9 mouse cellular contexts compared by ENCODE assay signal in genomic region chr6:18372447-18373228, GRCm38 (mm10).
DNase-seq lines count a peak whose midpoint lies in the region; ATAC-seq and TF ChIP-seq lines count a peak whose summit lies in the region.
"Had no signal": no experiment of that assay in that cellular context is flagged by ENCODE, and none has a peak within 500 bp of the region (broad histone marks: within the 10 kb centered on the region; RNA-seq: fewer than 3 reads in every experiment).

No protein-coding gene starts in this region.

- DNase-seq in urinary bladder, adult 18-20 months (ENCODE audit: low spot score in 2 of 2): peak; percentile 45 to 48
- no peak for DNase-seq in urinary bladder, postnatal 10 days (ENCODE audit: low spot score)
- peak; percentile 77 for DNase-seq in embryo, embryonic 10.5 days (ENCODE audit: low spot score)
- peak; percentile 82 for DNase-seq in kidney, postnatal 0 days (ENCODE audit: low spot score)
- DNase-seq in liver, postnatal 0 days: peak; percentile 70
- peak; percentile 54 for DNase-seq in ovary, adult 18-20 months (ENCODE audit: low spot score)
- peak; percentile 87 for DNase-seq in thymus, postnatal 0 days (ENCODE audit: low spot score)

- no peak overlapping the region for H3K9ac ChIP-seq in heart, embryonic 14.5 days (ENCODE audit: low read length)
- H3K9ac ChIP-seq in kidney, postnatal 0 days (ENCODE audit: low read depth, low read length): no peak overlapping the region
- H3K9ac ChIP-seq in liver, postnatal 0 days (replicated peaks): no peak overlapping the region
- H3K9ac ChIP-seq: embryonic facial prominence, embryonic 13.5 days had no signal

- peak; percentile 36; the same call in 1 of the 2 replicates for TF ChIP-seq EP300 in liver, postnatal 0 days (IDR thresholded peaks at IDR 0.05; ENCODE audit: low read depth)

- no peaks in the 10 kb centered on the region for H3K36me3 ChIP-seq in heart, embryonic 14.5 days (ENCODE audit: control insufficient read depth, insufficient read depth, low read length)
- H3K36me3 ChIP-seq in kidney, postnatal 0 days (ENCODE audit: insufficient read depth, low read length): no peaks in the 10 kb centered on the region
- H3K36me3 ChIP-seq in liver, postnatal 0 days (replicated peaks; ENCODE audit: insufficient read depth, low read length): no peaks in the 10 kb centered on the region

- no peaks in the 10 kb centered on the region for H3K9me3 ChIP-seq in heart, embryonic 14.5 days (ENCODE audit: control insufficient read depth, low read length)
- H3K9me3 ChIP-seq in kidney, postnatal 0 days (replicated peaks; ENCODE audit: low read length): no peaks in the 10 kb centered on the region
- H3K9me3 ChIP-seq in liver, postnatal 0 days (ENCODE audit: low read length): no peaks in the 10 kb centered on the region
- H3K9me3 ChIP-seq: embryonic facial prominence, embryonic 13.5 days had no signal

- H3K27ac ChIP-seq in heart, embryonic 14.5 days (replicated peaks in 1 of 2; ENCODE audit: control insufficient read depth in 1 of 2, insufficient read depth in 1 of 2, low read depth in 2 of 2, low read length in 2 of 2): no peak overlapping the region
- no peak overlapping the region for H3K27ac ChIP-seq in kidney, postnatal 0 days
- no peak overlapping the region for H3K27ac ChIP-seq in liver, postnatal 0 days (ENCODE audit: low read depth)
- H3K27ac ChIP-seq: embryonic facial prominence, embryonic 13.5 days had no signal

- WGBS in heart, embryonic 14.5 days: 26% methylated on average over 7 of the region's 7 CpGs
- WGBS in kidney, postnatal 0 days: 21% methylated on average over 7 of the region's 7 CpGs
- 22% methylated on average over 7 of the region's 7 CpGs for WGBS in liver, postnatal 0 days (ENCODE audit: insufficient replicate concordance)

- 0 out of 4 replicates have a peak, but pooled peaks cover 0 to 3% of the 10 kb centered on the region in 2 experiments for H3K4me1 ChIP-seq in heart, embryonic 14.5 days (ENCODE audit: control insufficient read depth in 2 of 2, insufficient read depth in 2 of 2, low read length in 2 of 2)
- H3K4me1 ChIP-seq in kidney, postnatal 0 days (replicated peaks; ENCODE audit: insufficient read depth, low read length): no peaks in the 10 kb centered on the region
- H3K4me1 ChIP-seq in liver, postnatal 0 days (ENCODE audit: insufficient read depth): no peaks in the 10 kb centered on the region
- H3K4me1 ChIP-seq: embryonic facial prominence, embryonic 13.5 days had no signal

- H3K4me2 ChIP-seq in heart, embryonic 14.5 days (ENCODE audit: low read length): peak overlapping the region; percentile 44; the same call in 1 of the 2 replicates
- no peak overlapping the region for H3K4me2 ChIP-seq in kidney, postnatal 0 days (ENCODE audit: low read length)
- H3K4me2 ChIP-seq in liver, postnatal 0 days (ENCODE audit: low read depth, low read length): no peak overlapping the region
- H3K4me2 ChIP-seq: embryonic facial prominence, embryonic 13.5 days had no signal

- no peaks in the 10 kb centered on the region for H3K27me3 ChIP-seq in heart, embryonic 14.5 days (ENCODE audit: control insufficient read depth, insufficient read depth, low read length)
- no peaks in the 10 kb centered on the region for H3K27me3 ChIP-seq in kidney, postnatal 0 days (ENCODE audit: insufficient read depth, low read length)
- H3K27me3 ChIP-seq in liver, postnatal 0 days (ENCODE audit: insufficient read depth, low read length): no peaks in the 10 kb centered on the region
- H3K27me3 ChIP-seq: embryonic facial prominence, embryonic 13.5 days had no signal

- no peak for ATAC-seq in heart, embryonic 14.5 days (ENCODE audit: insufficient number of reproducible peaks, insufficient read depth, low FRiP score, low read depth)
- peak; percentile 62 for ATAC-seq in kidney, postnatal 0 days (replicated peaks; ENCODE audit: low FRiP score, low read depth)
- peak; percentile 79 for ATAC-seq in liver, postnatal 0 days

- TF ChIP-seq CTCF in kidney, postnatal 0 days (IDR thresholded peaks at IDR 0.05; ENCODE audit: low read depth): peak; percentile 91
- peak; percentile 81 for TF ChIP-seq CTCF in liver, postnatal 0 days (IDR thresholded peaks at IDR 0.05; ENCODE audit: low read depth)

- no peak overlapping the region for H3K4me3 ChIP-seq in heart, embryonic 14.5 days (ENCODE audit: control insufficient read depth in 1 of 2, insufficient read depth in 1 of 2, low read depth in 1 of 2, low read length in 2 of 2)
- no peak overlapping the region for H3K4me3 ChIP-seq in kidney, postnatal 0 days (replicated peaks; ENCODE audit: low read depth, low read length)
- H3K4me3 ChIP-seq in liver, postnatal 0 days (ENCODE audit: low read depth, low read length): no peak overlapping the region
- H3K4me3 ChIP-seq: embryonic facial prominence, embryonic 13.5 days had no signal
